Mouse (Mus musculus) kidney, embryonic 15.5 days (tissue): Measurements from ENCODE around the gene Glrb. TPM values are rescaled to one million over a fixed set of nuclear protein-coding genes. Genes with fewer than 3 reads are reported as not detected.

Experiments
- ATAC-seq: fragments of 200-750 bp; cut with Nextera tagmentation; replicated peaks from 2 replicates; pipeline ENCODE4 v1.8.0; 2017; ENCODE audit warnings: moderate TSS enrichment; ENCODE audit not compliant: low FRiP score
- H3K27ac ChIP-seq: fragments of 300-500 bp; sonication (generic); 2 replicates; pipeline ENCODE4 v1.5.1; 2015; ENCODE audit warnings: mild to moderate bottlenecking, inconsistent platforms
- H3K27me3 ChIP-seq: fragments of 300-500 bp; sonication (generic); 2 replicates; pipeline ENCODE4 v1.6.1; 2015; ENCODE audit warnings: inconsistent platforms
- H3K36me3 ChIP-seq: fragments of 300-500 bp; sonication (generic); 2 replicates; pipeline ENCODE4 v1.6.1; 2015; ENCODE audit warnings: inconsistent platforms
- H3K4me1 ChIP-seq: fragments of 300-500 bp; sonication (generic); 2 replicates; pipeline ENCODE4 v1.6.1; 2015; ENCODE audit warnings: inconsistent platforms
- H3K4me2 ChIP-seq: fragments of 300-500 bp; sonication (generic); 2 replicates; pipeline ENCODE4 v1.6.1; 2015; ENCODE audit warnings: moderate library complexity, mild to moderate bottlenecking, inconsistent platforms
- H3K4me3 ChIP-seq: fragments of 300-500 bp; sonication (generic); replicated peaks from 2 replicates; pipeline ENCODE4 v1.5.1; 2015; ENCODE audit warnings: mild to moderate bottlenecking, inconsistent platforms
- H3K9ac ChIP-seq: fragments of 300-500 bp; sonication (generic); 2 replicates; pipeline ENCODE4 v1.6.1; 2015; ENCODE audit warnings: mild to moderate bottlenecking, inconsistent platforms
- H3K9me3 ChIP-seq: fragments of 300-500 bp; sonication (generic); replicated peaks from 2 replicates; pipeline ENCODE4 v1.6.1; 2016; ENCODE audit warnings: inconsistent platforms
- WGBS: fragments of 180-500 bp; shearing (Covaris S2); methylation state at CpG from one replicate; pipeline ENCODE4 v1.1.7; 2015; ENCODE audit warnings: mixed read lengths; 5-methylcytosine and 5-hydroxymethylcytosine counted together
- polyA plus RNA-seq: library from polyadenylated mRNA; unstranded; fragments of >200 nt; fragmentation: Nextera tagmentation; extraction: Ambion mirVana; gene quantifications from 2 replicates; pipeline ENCODE4 v1.2.1, GENCODE M21; 2015

The Glrb gene
- 8.2 and 9.5 TPM in 2 replicates for polyA plus RNA-seq

GRCm38 (mm10) chr3:80913111-80913778 lies at the start of gene Glrb:
TSS of gene Glrb (minus strand) at chr3:80913660.
- 0 out of 2 replicates have a peak, but pooled peaks cover 10% of the 10 kb centered on the region for H3K27me3 ChIP-seq
- WGBS = 1% methylated on average over 76 of the region's 76 CpGs
- H3K4me3 ChIP-seq = peak within 1 kb of the TSS; percentile 66
- no peak within 1 kb of the TSS for H3K27ac ChIP-seq
- no peaks in the 10 kb centered on the region for H3K9me3 ChIP-seq
- H3K4me1 ChIP-seq = 0 out of 2 replicates have a peak, but pooled peaks cover 3% of the 10 kb centered on the region
- H3K4me2 ChIP-seq = peak within 1 kb of the TSS; percentile 84
- H3K36me3 ChIP-seq = no peaks in the 10 kb centered on the region
- H3K9ac ChIP-seq = peak within 1 kb of the TSS; percentile 51
- ATAC-seq = peak; percentile 95

- H3K4me3 ChIP-seq = no peak overlapping the region
- no peak overlapping the region for H3K9ac ChIP-seq
- no peak overlapping the region for H3K4me2 ChIP-seq
- H3K4me1 ChIP-seq = no peaks in the 10 kb centered on the region
- ATAC-seq = no peak
- no peaks in the 10 kb centered on the region for H3K27me3 ChIP-seq
- no peaks in the 10 kb centered on the region for H3K36me3 ChIP-seq
- H3K27ac ChIP-seq = no peak overlapping the region
- H3K9me3 ChIP-seq = no peaks in the 10 kb centered on the region
Observed at GRCm38 (mm10) chr3:80959965-80960364, 46.5 kb upstream of the Glrb start.

GRCm38 (mm10) chr3:80958591-80958990 lies 45.1 kb upstream of the Glrb start:
- no peak overlapping the region for H3K4me2 ChIP-seq
- H3K9ac ChIP-seq = no peak overlapping the region
- ATAC-seq = peak; percentile 82
- no peaks in the 10 kb centered on the region for H3K9me3 ChIP-seq
- H3K27ac ChIP-seq = no peak overlapping the region
- H3K36me3 ChIP-seq = no peaks in the 10 kb centered on the region
- 46% methylated on average over 1 of the region's 1 CpGs for WGBS
- no peaks in the 10 kb centered on the region for H3K27me3 ChIP-seq
- no peak overlapping the region for H3K4me3 ChIP-seq
- no peaks in the 10 kb centered on the region for H3K4me1 ChIP-seq

- peak overlapping the region; percentile 84 for H3K4me2 ChIP-seq
- ATAC-seq = no peak
- WGBS = 26% methylated on average over 6 of the region's 6 CpGs
- H3K27me3 ChIP-seq = 0 out of 2 replicates have a peak, but pooled peaks cover 10% of the 10 kb centered on the region
- H3K9ac ChIP-seq = peak overlapping the region; percentile 51
- 0 out of 2 replicates have a peak, but pooled peaks cover 3% of the 10 kb centered on the region for H3K4me1 ChIP-seq
- no peaks in the 10 kb centered on the region for H3K36me3 ChIP-seq
- H3K27ac ChIP-seq = no peak overlapping the region
- H3K9me3 ChIP-seq = no peaks in the 10 kb centered on the region
- peak overlapping the region; percentile 66 for H3K4me3 ChIP-seq
Observed at GRCm38 (mm10) chr3:80913779-80914284, 372 bp upstream of the Glrb start.

GRCm38 (mm10) chr3:80894745-80895480 lies 18.5 kb downstream of the Glrb start:
- H3K36me3 ChIP-seq = no peaks in the 10 kb centered on the region
- no peak overlapping the region for H3K27ac ChIP-seq
- 75% methylated on average over 5 of the region's 5 CpGs for WGBS
- H3K27me3 ChIP-seq = no peaks in the 10 kb centered on the region
- 0 out of 2 replicates have a peak, but pooled peaks cover 10% of the 10 kb centered on the region for H3K4me1 ChIP-seq
- no peak overlapping the region for H3K4me3 ChIP-seq
- no peaks in the 10 kb centered on the region for H3K9me3 ChIP-seq
- no peak for ATAC-seq
- no peak overlapping the region for H3K9ac ChIP-seq
- no peak overlapping the region for H3K4me2 ChIP-seq

- Histone ChIP-seq H3K27ac (no peak overlapping the region), H3K27me3 (no peaks in the 10 kb centered on the region), H3K4me3 (no peak overlapping the region), H3K4me1 (0 out of 2 replicates have a peak, but pooled peaks cover 10% of the 10 kb centered on the region), H3K9me3 (no peaks in the 10 kb centered on the region), H3K9ac (no peak overlapping the region), H3K36me3 (no peaks in the 10 kb centered on the region), H3K4me2 (no peak overlapping the region)
- 88% methylated on average over 5 of the region's 5 CpGs for WGBS
- ATAC-seq = no peak
Observed at GRCm38 (mm10) chr3:80894328-80894727, 19.1 kb downstream of the Glrb start.

- H3K4me3 ChIP-seq = no peak overlapping the region
- no peaks in the 10 kb centered on the region for H3K36me3 ChIP-seq
- H3K9me3 ChIP-seq = no peaks in the 10 kb centered on the region
- H3K4me1 ChIP-seq = 0 out of 2 replicates have a peak, but pooled peaks cover 10% of the 10 kb centered on the region
- H3K27me3 ChIP-seq = no peaks in the 10 kb centered on the region
- 29% methylated on average over 4 of the region's 4 CpGs for WGBS
- H3K4me2 ChIP-seq = no peak overlapping the region
- ATAC-seq = no peak
- 0 out of 2 replicates have a peak overlapping the region, but pooled peaks have one; percentile 9 for H3K27ac ChIP-seq
- no peak overlapping the region for H3K9ac ChIP-seq
Observed at GRCm38 (mm10) chr3:80893055-80893690, 20.3 kb downstream of the Glrb start.

GRCm38 (mm10) chr3:80891087-80891486 lies 22.4 kb downstream of the Glrb start:
- Histone ChIP-seq H3K36me3 (no peaks in the 10 kb centered on the region), H3K4me1 (0 out of 2 replicates have a peak, but pooled peaks cover 10% of the 10 kb centered on the region), H3K9me3 (no peaks in the 10 kb centered on the region), H3K4me3 (no peak overlapping the region), H3K9ac (no peak overlapping the region), H3K27me3 (no peaks in the 10 kb centered on the region), H3K4me2 (no peak overlapping the region), H3K27ac (no peak overlapping the region)
- 36% methylated on average over 4 of the region's 4 CpGs for WGBS
- 0 out of 2 replicates have a peak, but pooled peaks have one; percentile 43 for ATAC-seq

GRCm38 (mm10) chr3:80885174-80885573 lies 28.3 kb downstream of the Glrb start:
- no peak overlapping the region for H3K4me2 ChIP-seq
- H3K4me3 ChIP-seq = no peak overlapping the region
- no peaks in the 10 kb centered on the region for H3K9me3 ChIP-seq
- H3K9ac ChIP-seq = no peak overlapping the region
- no peaks in the 10 kb centered on the region for H3K27me3 ChIP-seq
- no peaks in the 10 kb centered on the region for H3K4me1 ChIP-seq
- WGBS = 60% methylated on average over 1 of the region's 1 CpGs
- H3K36me3 ChIP-seq = no peaks in the 10 kb centered on the region
- no peak overlapping the region for H3K27ac ChIP-seq
- no peak for ATAC-seq

GRCm38 (mm10) chr3:80883601-80884000 lies 29.9 kb downstream of the Glrb start:
- Histone ChIP-seq H3K4me2 (no peak overlapping the region), H3K27me3 (no peaks in the 10 kb centered on the region), H3K4me1 (no peaks in the 10 kb centered on the region), H3K4me3 (no peak overlapping the region), H3K9ac (no peak overlapping the region), H3K36me3 (no peaks in the 10 kb centered on the region), H3K9me3 (no peaks in the 10 kb centered on the region), H3K27ac (no peak overlapping the region)
- 64% methylated on average over 6 of the region's 6 CpGs for WGBS
- no peak for ATAC-seq

- Histone ChIP-seq H3K4me2 (no peak overlapping the region), H3K4me3 (no peak overlapping the region), H3K4me1 (no peaks in the 10 kb centered on the region), H3K9me3 (no peaks in the 10 kb centered on the region), H3K36me3 (no peaks in the 10 kb centered on the region), H3K27ac (no peak overlapping the region), H3K9ac (no peak overlapping the region), H3K27me3 (no peaks in the 10 kb centered on the region)
- no peak for ATAC-seq
- 88% methylated on average over 6 of the region's 6 CpGs for WGBS
Observed at GRCm38 (mm10) chr3:80880660-80881293, 32.7 kb downstream of the Glrb start.
